In the genomic region with DNA sequence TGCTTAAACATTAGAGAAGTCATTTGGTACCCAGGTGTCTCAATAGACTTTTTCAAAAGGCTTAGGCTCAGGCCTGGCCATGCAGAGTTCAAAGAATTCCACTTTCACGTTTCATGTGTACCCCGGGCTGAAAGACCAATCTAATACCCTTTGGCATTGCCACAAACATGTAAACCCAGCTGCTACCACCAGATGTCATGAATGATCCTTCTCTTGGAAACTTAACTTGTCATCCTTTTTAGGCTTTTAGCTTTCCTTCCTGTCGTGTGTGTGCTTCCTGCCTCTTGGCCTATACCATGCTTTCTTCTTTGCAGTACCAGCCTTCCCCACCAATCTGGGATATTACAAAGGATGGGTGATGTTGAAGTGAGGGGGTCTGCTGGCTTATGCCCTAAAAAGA, we compare ENCODE assay signal across 10 mouse cellular contexts.
DNase-seq lines count a peak whose midpoint lies in the region; ATAC-seq lines count a peak whose summit lies in the region.
"Had no signal": no experiment of that assay in that cellular context is flagged by ENCODE, and none has a peak within 500 bp of the region (broad histone marks: within the 10 kb centered on the region; RNA-seq: fewer than 3 reads in every experiment).

No protein-coding gene starts in this region.

- intact Hi-C loops in heart, postnatal 10 days (cut with DNase I) = no loop called here
- intact Hi-C loops in left cerebral cortex, postnatal 14 days (cut with DNase I) = no loop called here
- intact Hi-C loops in left cerebral cortex, postnatal 10 days (cut with DNase I) = loop anchor here (5.0 kb wide), 1 partner anchor 40 kb away; no protein-coding TSS in a partner anchor
- intact Hi-C loops in left cerebral cortex, postnatal 36 days (cut with DNase I) = no loop called here

- peak; percentile 16 to 34 for DNase-seq in heart, postnatal 10 days
- DNase-seq in heart, adult 8-10 months (ENCODE audit: low spot score) = no peak
- peak; percentile 29 to 45 for DNase-seq in left cerebral cortex, postnatal 14 days (ENCODE audit: low spot score in 2 of 2)
- DNase-seq in left cerebral cortex, postnatal 10 days (ENCODE audit: extremely low spot score in 1 of 2, low spot score in 2 of 2) = no peak
- peak; percentile 18 for DNase-seq in A20 (ENCODE audit: low read depth, low spot score)
- peak; percentile 39 for DNase-seq in brain, adult 2 months (ENCODE audit: low read depth, low spot score)
- DNase-seq in left cerebral cortex, postnatal 36 days (ENCODE audit: low spot score in 2 of 2) = no peak
- DNase-seq: embryo, embryonic 11 days; right cerebral cortex, postnatal 4 days had no signal

- ATAC-seq in activated CD4-positive, CD25-positive, alpha-beta regulatory T cell, adult 4 months = no peak

Comparison
In these comparisons a context has a peak if more than half of its experiments do, and no peak if none do; other contexts are left out.
1. DNase-seq: peak in heart, postnatal 10 days (2 of 2), left cerebral cortex, postnatal 14 days (2 of 2), A20 (single experiment) and brain, adult 2 months (single experiment); none in heart, adult 8-10 months (single experiment), left cerebral cortex, postnatal 10 days (0 of 2) and left cerebral cortex, postnatal 36 days (0 of 2).